Comparison of ENCODE assay signal across 9 mouse cellular contexts in genomic region chr14:20804964-20805672, GRCm38 (mm10). TPM values are rescaled to one million over a fixed set of nuclear protein-coding genes. Genes with fewer than 3 reads are reported as not detected.
DNase-seq lines count a peak whose midpoint lies in the region; ATAC-seq and TF ChIP-seq lines count a peak whose summit lies in the region.
"Had no signal": no experiment of that assay in that cellular context is flagged by ENCODE, and none has a peak within 500 bp of the region (broad histone marks: within the 10 kb centered on the region; RNA-seq: fewer than 3 reads in every experiment).

No protein-coding gene starts in this region.

- TF ChIP-seq CTCF in kidney, postnatal 0 days (IDR thresholded peaks at IDR 0.05; ENCODE audit: low read depth), result 0 out of 2 replicates have a peak, but pooled peaks have one; percentile 2

- no peak overlapping the region for H3K9ac ChIP-seq in kidney, postnatal 0 days (ENCODE audit: low read depth, low read length)
- H3K9ac ChIP-seq: liver, embryonic 13.5 days had no signal

- DNase-seq in cerebellum, postnatal 14 days, result peak; percentile 69 to 79
- DNase-seq in cerebellum, adult 8-10 months, result no peak
- DNase-seq in adrenal gland, postnatal 4 days (ENCODE audit: low spot score in 2 of 2), result peak; percentile 46 to 69
- DNase-seq in gastrocnemius, postnatal 4 days (ENCODE audit: low spot score in 2 of 2), result peak; percentile 78 to 89
- DNase-seq in kidney, postnatal 0 days (ENCODE audit: low spot score), result peak; percentile 65
- peak; percentile 94 for DNase-seq in lung, postnatal 10 days
- peak; percentile 76 to 86 for DNase-seq in urinary bladder, adult 18-20 months (ENCODE audit: low spot score in 2 of 2)
- no peak for DNase-seq in thymus, postnatal 4 days
- DNase-seq: liver, embryonic 13.5 days had no signal

- WGBS in kidney, postnatal 0 days, result 46% methylated on average over 9 of the region's 9 CpGs

- peak overlapping the region; percentile 58; the same call in 1 of the 2 replicates for H3K27ac ChIP-seq in kidney, postnatal 0 days
- H3K27ac ChIP-seq: liver, embryonic 13.5 days had no signal

- ATAC-seq in kidney, postnatal 0 days (replicated peaks; ENCODE audit: low FRiP score, low read depth), result no peak; the same call in 1 of the 2 replicates

- H3K36me3 ChIP-seq in kidney, postnatal 0 days (ENCODE audit: insufficient read depth, low read length), result no peaks in the 10 kb centered on the region
- H3K36me3 ChIP-seq: liver, embryonic 13.5 days had no signal

- H3K4me3 ChIP-seq in kidney, postnatal 0 days (replicated peaks; ENCODE audit: low read depth, low read length), result no peak overlapping the region
- H3K4me3 ChIP-seq: liver, embryonic 13.5 days had no signal

- H3K27me3 ChIP-seq in kidney, postnatal 0 days (ENCODE audit: insufficient read depth, low read length), result no peaks in the 10 kb centered on the region
- H3K27me3 ChIP-seq: liver, embryonic 13.5 days had no signal

- H3K4me2 ChIP-seq in kidney, postnatal 0 days (ENCODE audit: low read length), result no peak overlapping the region
- H3K4me2 ChIP-seq: liver, embryonic 13.5 days had no signal

- no peaks in the 10 kb centered on the region for H3K9me3 ChIP-seq in kidney, postnatal 0 days (replicated peaks; ENCODE audit: low read length)
- H3K9me3 ChIP-seq: liver, embryonic 13.5 days had no signal

- H3K4me1 ChIP-seq in kidney, postnatal 0 days (replicated peaks; ENCODE audit: insufficient read depth, low read length), result peaks cover 7% of the 10 kb centered on the region
- H3K4me1 ChIP-seq: liver, embryonic 13.5 days had no signal

RNA-seq across cellular contexts. Expression of gene Camk2g, which starts 11.2 kb away (rescaled TPM):
- total RNA-seq in adrenal gland, postnatal 4 days (2021), result 10 to 100 TPM; 77.3 to 87.2 TPM
- total RNA-seq in gastrocnemius, postnatal 4 days (2021), result 10 to 100 TPM; 92.5 to 94.3 TPM
- 36.5 and 45.5 TPM in 2 replicates for polyA plus RNA-seq in kidney, postnatal 0 days (2015; fragmentation: Nextera tagmentation; extraction: Ambion mirVana)

RNA-seq across cellular contexts. Expression of gene Plau, which starts 31.3 kb away (rescaled TPM):
- total RNA-seq in adrenal gland, postnatal 4 days (2021), result 10 to 100 TPM; 19.8 to 36.6 TPM
- total RNA-seq in gastrocnemius, postnatal 4 days (2021), result 10 to 100 TPM; 25.8 to 28.2 TPM
- 70.2 and 74.7 TPM in 2 replicates for polyA plus RNA-seq in kidney, postnatal 0 days (2015; fragmentation: Nextera tagmentation; extraction: Ambion mirVana)

Comparison
In these comparisons a context has a peak if more than half of its experiments do, and no peak if none do; other contexts are left out.
1. DNase-seq: peak in cerebellum, postnatal 14 days (2 of 2), adrenal gland, postnatal 4 days (2 of 2), gastrocnemius, postnatal 4 days (2 of 2), kidney, postnatal 0 days (single experiment), lung, postnatal 10 days (single experiment) and urinary bladder, adult 18-20 months (2 of 2); none in cerebellum, adult 8-10 months (single experiment) and thymus, postnatal 4 days (single experiment).